Mouse (Mus musculus) retina, postnatal 1 day (tissue): ENCODE measurements around the gene Cenpc1.

Source experiments
- DNase-seq: peaks from one replicate; pipeline ENCODE4 v3.0.0-alpha.2; 2012

Gene Cenpc1

DNA sequence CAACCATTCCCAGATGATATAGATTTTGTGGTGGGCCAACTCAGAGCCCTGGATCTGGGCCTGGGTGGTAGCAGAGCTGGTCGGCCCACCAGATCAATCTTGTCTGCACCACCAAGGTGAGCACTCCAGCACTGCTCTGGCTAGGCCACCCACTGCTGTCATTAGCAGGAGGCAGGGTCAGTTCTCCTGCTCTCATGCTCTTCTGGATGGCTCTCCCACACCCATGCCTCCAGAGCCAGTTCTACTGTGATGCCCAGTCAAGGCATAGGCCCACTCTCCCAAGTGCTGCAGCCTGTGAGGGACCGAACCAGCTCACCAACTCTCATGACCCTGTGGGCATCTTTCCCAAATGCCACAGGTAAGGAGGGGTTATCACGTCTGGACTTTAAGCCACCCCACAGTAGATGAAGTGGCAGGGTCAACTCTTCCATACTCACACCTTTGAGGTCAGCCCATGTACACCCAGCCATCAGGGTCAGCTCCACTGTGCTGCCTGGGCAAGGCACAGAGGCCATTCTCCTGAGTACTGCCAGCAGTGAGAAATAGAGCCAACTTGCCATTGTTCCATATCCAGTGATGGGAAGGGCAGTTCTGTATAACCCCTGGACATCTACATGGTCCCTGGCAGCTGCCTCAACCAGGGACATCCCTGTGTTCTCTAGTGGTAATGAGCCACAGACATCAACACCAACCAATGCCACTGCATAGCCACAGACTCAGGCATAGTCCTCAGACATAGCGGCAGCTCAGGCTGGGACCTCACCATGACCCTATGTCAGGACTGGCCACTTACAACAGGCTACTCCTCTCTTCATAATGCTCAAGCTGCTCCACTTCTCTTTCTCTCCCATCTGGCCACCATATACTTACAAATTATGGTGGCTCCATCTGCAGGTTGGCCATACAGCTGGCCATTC lies 72.3 kb downstream of the Cenpc1 start:
- DNase-seq, result no peak

DNA sequence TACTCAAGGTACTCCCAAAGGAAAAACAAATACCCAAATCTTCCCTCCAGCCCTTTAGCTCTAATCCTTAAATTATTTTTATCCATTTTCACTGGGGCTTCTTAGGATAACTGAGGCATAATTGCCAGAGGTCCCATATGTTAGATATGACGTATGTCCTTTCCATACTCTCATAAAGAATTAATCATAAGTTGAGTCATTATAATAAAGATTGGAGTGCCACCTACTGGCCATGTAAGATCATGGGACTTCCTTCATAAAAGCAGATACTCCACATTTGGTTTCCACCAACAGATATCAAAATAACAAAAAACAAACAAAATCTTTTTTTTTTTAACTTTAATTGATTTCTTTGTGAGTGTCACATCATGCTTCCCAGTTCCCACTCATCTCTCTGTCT lies 73.3 kb downstream of the Cenpc1 start:
- DNase-seq, result peak; percentile 61

DNA sequence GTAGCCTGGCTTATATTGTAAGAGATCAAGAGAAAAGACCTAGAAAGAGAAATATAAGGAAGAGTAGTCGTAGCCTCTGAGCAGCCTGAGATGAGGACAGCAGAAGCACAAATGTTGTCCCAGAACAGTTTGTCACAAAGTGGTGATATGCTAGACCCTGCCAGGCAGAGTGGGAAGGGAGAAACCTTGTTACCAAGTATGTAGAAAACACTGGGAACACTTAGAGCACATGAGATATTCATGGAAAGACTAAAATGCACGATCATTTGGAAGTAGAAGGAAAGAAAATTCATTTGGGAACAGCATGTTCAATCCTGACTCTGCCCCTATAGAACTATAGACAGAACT lies 77.9 kb downstream of the Cenpc1 start:
- no peak for DNase-seq

DNA sequence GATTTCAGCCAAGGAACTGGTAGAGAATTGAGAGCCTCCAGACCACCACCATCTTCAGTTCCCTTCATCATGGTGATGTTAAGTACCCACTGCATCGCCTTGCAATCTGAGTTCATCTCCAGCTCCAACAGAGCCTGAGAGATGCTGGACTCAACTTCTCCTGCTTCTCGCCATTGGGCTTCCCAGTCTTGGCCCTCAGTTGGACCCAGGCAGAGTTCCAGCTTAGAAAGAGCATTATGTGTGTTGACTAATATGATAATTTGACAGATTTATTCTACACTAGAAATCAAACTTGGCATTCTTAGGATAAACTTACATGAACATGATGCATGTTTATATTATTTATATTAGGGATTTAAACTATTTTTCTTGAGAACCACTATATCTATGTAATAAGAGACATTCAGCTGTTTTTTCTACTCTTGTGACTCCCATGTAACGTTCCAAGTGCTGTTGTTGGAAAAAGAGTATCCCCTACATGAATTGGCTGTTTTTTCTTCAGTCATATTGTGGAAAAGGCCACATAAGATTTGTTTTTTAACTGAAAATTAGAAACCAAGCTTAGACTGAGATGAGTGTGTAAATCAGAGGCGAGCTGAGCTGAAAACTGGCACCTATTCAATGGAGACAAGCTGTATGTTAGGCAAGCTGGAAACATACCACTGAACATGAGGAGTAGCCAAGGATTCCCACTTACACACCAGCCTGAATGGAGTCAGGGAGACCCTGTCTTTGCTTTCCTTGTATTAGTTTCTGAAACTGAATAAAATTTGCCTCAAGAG lies 78.5 kb downstream of the Cenpc1 start:
- DNase-seq, result no peak

DNA sequence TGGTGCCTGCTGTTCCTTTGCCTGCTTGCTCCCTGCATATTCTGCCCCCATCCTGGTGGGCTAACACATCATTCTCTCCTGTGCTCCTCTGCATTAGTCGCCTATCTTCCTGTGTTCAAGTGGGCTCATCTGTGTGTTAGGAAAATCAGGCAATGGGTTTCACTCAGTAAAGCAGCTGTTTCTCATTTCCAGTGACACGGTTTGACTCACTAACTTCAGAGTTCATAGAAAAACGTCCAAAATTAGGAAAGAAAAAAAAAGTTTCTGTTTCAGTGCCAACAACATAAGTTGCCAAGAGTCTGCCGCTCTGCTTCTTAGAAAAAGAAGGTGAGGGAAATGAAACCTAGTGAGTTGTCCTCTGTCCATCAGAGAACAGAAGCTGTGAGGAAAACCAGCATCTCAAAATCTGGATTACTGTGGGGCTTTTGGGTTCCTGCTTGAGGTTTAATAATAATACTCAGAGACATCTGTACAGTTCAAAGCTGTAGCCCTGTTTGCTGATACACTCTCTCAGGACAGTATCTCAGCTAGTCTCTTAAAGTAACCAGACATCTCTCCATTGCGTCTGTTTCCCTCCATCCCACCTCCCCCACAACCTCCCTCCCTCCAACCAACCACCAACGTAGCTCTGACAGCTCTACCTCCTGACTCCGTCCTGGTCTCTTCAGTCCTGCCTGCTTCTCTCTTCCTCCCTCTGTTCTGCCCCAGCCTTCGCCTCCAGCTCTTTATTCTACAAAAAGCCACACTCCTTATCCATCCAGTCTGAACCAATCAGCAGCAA lies 87.5 kb downstream of the Cenpc1 start:
- no peak for DNase-seq

DNA sequence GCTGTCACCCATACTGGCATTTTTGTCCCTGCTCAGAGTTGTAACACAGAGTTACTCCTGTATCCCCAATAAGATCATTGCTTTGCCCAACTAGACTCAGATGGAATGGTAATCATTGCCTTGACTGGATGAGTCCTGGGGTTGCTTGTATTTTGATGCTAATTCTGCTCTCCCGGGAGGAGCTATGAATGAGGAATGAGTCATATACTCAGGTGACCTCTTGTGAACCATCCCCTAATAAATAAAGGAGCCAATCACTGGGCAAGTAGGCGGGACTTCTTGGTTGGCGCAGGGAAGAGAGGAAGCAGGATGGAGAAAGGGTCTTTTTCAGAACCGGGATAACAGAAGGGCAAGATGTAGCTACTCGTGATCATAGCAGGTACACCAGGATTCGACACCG lies 102.6 kb downstream of the Cenpc1 start:
- DNase-seq, result no peak
